Mouse (Mus musculus) stomach, embryonic 14.5 days (tissue): ENCODE measurements at regions not wholly inside any gene's neighbourhood (a gene's known extent, or its start where the extent isn't known, plus 50 kb on each side); places are given as distances from the start of the nearest gene placed in this dataset.

Source experiments
- ATAC-seq: fragments of 200-750 bp; cut with Nextera tagmentation; 2 replicates; pipeline ENCODE4 v1.8.0; 2017; ENCODE audit warnings: low read depth, moderate TSS enrichment; ENCODE audit not compliant: insufficient number of reproducible peaks, insufficient read depth, low FRiP score
- H3K27ac ChIP-seq: fragments of 300-500 bp; sonication (generic); 2 replicates; pipeline ENCODE4 v1.5.1; 2014; ENCODE audit warnings: mild to moderate bottlenecking, low read length, moderate library complexity, mixed read lengths
- H3K27me3 ChIP-seq: fragments of 300-500 bp; sonication (generic); 2 replicates; pipeline ENCODE4 v1.6.1; 2014; ENCODE audit warnings: low read length, control low read depth, mixed read lengths; ENCODE audit not compliant: control insufficient read depth, insufficient read depth
- H3K36me3 ChIP-seq: fragments of 300-500 bp; sonication (generic); 2 replicates; pipeline ENCODE4 v1.6.1; 2014; ENCODE audit warnings: mild to moderate bottlenecking, control low read depth, low read length, moderate library complexity, mixed read lengths; ENCODE audit not compliant: control insufficient read depth, insufficient read depth
- H3K4me1 ChIP-seq: fragments of 300-500 bp; sonication (generic); 2 replicates; pipeline ENCODE4 v1.6.1; 2014; ENCODE audit warnings: low read length, control low read depth, mixed read lengths; ENCODE audit not compliant: control insufficient read depth, insufficient read depth
- H3K4me2 ChIP-seq: fragments of 300-500 bp; sonication (generic); replicated peaks from 2 replicates; pipeline ENCODE4 v1.6.1; 2014; ENCODE audit warnings: low read depth, low read length, control low read depth
- H3K4me3 ChIP-seq: fragments of 300-500 bp; sonication (generic); 2 replicates; pipeline ENCODE4 v1.5.1; 2014; ENCODE audit warnings: low read depth, low read length, control low read depth
- H3K9ac ChIP-seq: fragments of 300-500 bp; sonication (generic); replicated peaks from 2 replicates; pipeline ENCODE4 v1.6.1; 2014; ENCODE audit warnings: low read depth, mild to moderate bottlenecking, control low read depth, low read length, moderate library complexity, mixed read lengths
- H3K9me3 ChIP-seq: fragments of 300-500 bp; sonication (generic); 2 replicates; pipeline ENCODE4 v1.6.1; 2016; ENCODE audit warnings: low read depth, low read length, control low read depth; ENCODE audit not compliant: control insufficient read depth
- WGBS: fragments of 180-500 bp; shearing (Covaris S2); extraction: QIAGEN DNeasy Blood & Tissue Kit; methylation state at CpG from one replicate; pipeline ENCODE4 v1.1.7; 2014; 5-methylcytosine and 5-hydroxymethylcytosine counted together

DNA sequence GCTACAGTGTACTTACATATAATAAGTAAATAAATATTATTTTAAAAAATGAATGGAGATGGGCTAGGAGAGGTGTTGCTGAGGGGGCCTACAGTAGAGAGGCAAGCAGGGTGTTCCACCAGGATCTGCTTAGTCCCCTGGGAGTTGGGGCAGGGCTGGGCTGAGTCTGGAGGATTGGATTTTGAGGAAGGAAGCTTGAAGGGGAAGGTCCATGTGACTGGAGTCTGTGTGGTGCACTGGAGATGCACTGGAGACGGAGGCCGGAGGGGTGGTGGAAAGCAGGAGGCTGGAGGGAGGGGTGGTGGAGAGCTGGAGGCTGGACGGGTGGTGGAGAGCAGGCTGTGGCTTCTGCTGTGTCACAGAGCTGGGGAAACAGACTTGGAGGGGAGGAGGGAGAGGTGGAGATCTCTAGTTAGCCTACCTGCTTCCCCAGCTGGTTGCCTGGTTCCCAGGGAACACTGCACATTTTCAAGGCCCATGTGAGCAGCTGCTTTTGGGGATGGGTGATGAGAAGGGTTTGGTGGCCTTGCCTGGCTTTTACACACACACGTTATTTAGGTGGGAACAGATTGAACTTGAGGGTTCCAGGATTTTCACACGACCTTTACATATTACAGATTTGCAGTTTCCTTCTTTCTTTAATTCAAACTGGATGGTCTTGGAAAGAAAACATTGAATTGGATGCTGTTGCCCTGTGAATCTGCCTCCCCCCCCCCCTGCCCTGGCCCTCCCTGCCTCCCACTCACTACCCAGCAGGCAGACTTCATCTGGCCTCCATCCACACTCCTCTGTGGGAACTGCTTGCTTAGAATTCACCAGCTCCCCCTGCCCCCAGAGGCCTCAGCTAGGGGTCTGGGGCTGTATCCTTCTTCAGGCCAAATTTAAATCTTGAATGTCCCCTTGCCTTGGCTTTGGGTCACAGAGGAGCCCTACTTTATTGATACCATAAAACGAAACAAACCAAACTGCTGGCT is 51.7 kb upstream of the Slc35c1 start:
- H3K4me1 ChIP-seq, result no peaks in the 10 kb centered on the region
- H3K27me3 ChIP-seq, result no peaks in the 10 kb centered on the region
- no peak overlapping the region for H3K27ac ChIP-seq
- H3K36me3 ChIP-seq, result no peaks in the 10 kb centered on the region
- no peak overlapping the region for H3K9ac ChIP-seq
- no peak overlapping the region for H3K4me3 ChIP-seq
- H3K4me2 ChIP-seq, result no peak overlapping the region
- H3K9me3 ChIP-seq, result no peaks in the 10 kb centered on the region
- no peak for ATAC-seq
- 68% methylated on average over 6 of the region's 6 CpGs for WGBS
